Mouse (Mus musculus): Measurements from ENCODE around the gene Hs2st1.

DNA sequence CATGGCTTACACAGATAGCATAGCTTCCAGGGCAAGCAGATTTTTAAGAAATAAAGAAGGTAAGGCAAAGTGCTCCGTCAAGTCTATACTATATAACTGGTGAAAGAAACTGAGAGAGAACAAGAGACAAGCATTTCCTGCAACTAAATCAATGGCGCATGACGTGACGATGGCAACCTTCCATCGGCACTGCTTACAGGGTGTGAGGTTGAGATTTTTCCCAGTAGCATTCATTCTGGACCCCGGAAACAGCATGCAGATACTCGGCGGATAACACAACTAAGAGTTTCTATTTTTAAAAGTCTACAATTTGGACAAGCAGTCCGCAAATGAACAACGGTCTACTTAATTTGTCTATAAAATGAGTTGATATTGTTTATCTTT is 55.9 kb downstream of the Hs2st1 start:
- no peak for TF ChIP-seq CTCF (IDR thresholded peaks at IDR 0.05; ENCODE audit: borderline replicate concordance, extremely low read depth, insufficient read depth, insufficient read length)
- TF ChIP-seq POLR2A (IDR thresholded peaks at IDR 0.05; ENCODE audit: borderline replicate concordance, extremely low read depth, insufficient read depth, insufficient read length, poor library complexity, severe bottlenecking): no peak

Data from brain, embryonic 14.5 days (tissue).